Mouse (Mus musculus) liver, adult 2 months (tissue): ENCODE results near the gene Cdiptos. TPM values are rescaled to one million over a fixed set of nuclear protein-coding genes. Genes with fewer than 3 reads are reported as not detected.

Source experiments
- DNase-seq: peaks from one replicate; pipeline ENCODE4 v3.0.0-alpha.2; 2011; ENCODE audit warnings: low read depth, low spot score; ENCODE audit errors: extremely low read depth
- H3K27ac ChIP-seq: fragments of 200-500 bp; replicated peaks from 2 replicates; pipeline ENCODE4 v1.5.1; 2012; ENCODE audit warnings: low read depth, mild to moderate bottlenecking, control low read depth, inconsistent platforms, low read length; ENCODE audit not compliant: insufficient read depth
- H3K27me3 ChIP-seq: fragments of 200-500 bp; 2 replicates; pipeline ENCODE4 v1.6.1; 2012; ENCODE audit warnings: mild to moderate bottlenecking, moderate library complexity, low read length, inconsistent platforms; ENCODE audit not compliant: control insufficient read depth, insufficient read depth
- H3K36me3 ChIP-seq: fragments of 200-500 bp; 2 replicates; pipeline ENCODE4 v1.6.1; 2012; ENCODE audit warnings: low read length, inconsistent platforms; ENCODE audit not compliant: control insufficient read depth, insufficient read depth
- H3K4me1 ChIP-seq: fragments of 200-500 bp; 2 replicates; pipeline ENCODE4 v1.6.1; 2011; ENCODE audit warnings: low read length; ENCODE audit not compliant: control insufficient read depth, insufficient read depth
- H3K4me3 ChIP-seq: fragments of 200-500 bp; 2 replicates; pipeline ENCODE4 v1.5.1; 2011; ENCODE audit warnings: low read depth, mild to moderate bottlenecking, control low read depth, low read length, moderate library complexity; ENCODE audit not compliant: insufficient read depth
- H3K79me2 ChIP-seq: fragments of 200-500 bp; 2 replicates; pipeline ENCODE4 v1.6.1; 2012; ENCODE audit warnings: inconsistent platforms, mild to moderate bottlenecking, low read length, moderate library complexity; ENCODE audit not compliant: control insufficient read depth, insufficient read depth
- H3K9ac ChIP-seq: fragments of 200-500 bp; 2 replicates; pipeline ENCODE4 v1.6.1; 2012; ENCODE audit warnings: low read depth, mild to moderate bottlenecking, control low read depth, inconsistent platforms, low read length
- CTCF ChIP-seq: fragments of 200-500 bp; IDR thresholded peaks from 2 replicates; pipeline ENCODE4 v1.5.1; 2011; ENCODE audit warnings: low read depth, low read length, control low read depth
- POLR2A ChIP-seq: fragments of 200-500 bp; IDR thresholded peaks from 2 replicates; pipeline ENCODE4 v1.6.1; 2011; ENCODE audit warnings: low read length, control low read depth; ENCODE audit not compliant: insufficient read depth; ENCODE audit errors: extremely low read depth
- WGBS: fragments of 180-500 bp; shearing (Covaris S2); methylation state at CpG from one replicate; pipeline ENCODE4 v1.1.7; 2018; 5-methylcytosine and 5-hydroxymethylcytosine counted together
- polyA plus RNA-seq: library from polyadenylated mRNA; depleted of rRNA; stranded (reverse); fragments of >200 nt; gene quantifications from 2 replicates; pipeline ENCODE4 v1.2.3, GENCODE M21; 2012
- total RNA-seq: library from RNA; depleted of rRNA; stranded (reverse); fragments of >200 nt; gene quantifications from 2 replicates; pipeline ENCODE4 v1.2.3, GENCODE M21; 2014

Cdiptos gene
- total and polyA plus RNA-seq, 2 experiments, result 0.09 to 0.23 TPM

DNA sequence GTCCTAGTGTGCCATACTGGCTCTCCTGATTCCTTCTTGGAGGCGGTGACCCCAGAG lies 177 bp downstream of the Cdiptos start, which contains the start of gene Cdipt:
Gene Cdipt (plus strand): TSS at position 22 of the 57 bp plus-strand sequence.
- H3K4me1 ChIP-seq, result peaks cover 4% of the 10 kb centered on the region
- H3K36me3 ChIP-seq, result peaks cover 2% of the 10 kb centered on the region; the same call in 1 of the 2 replicates
- H3K27me3 ChIP-seq, result no peaks in the 10 kb centered on the region
- 4% methylated on average over 1 of the region's 1 CpGs for WGBS
- peaks cover 7% of the 10 kb centered on the region; the same call in 1 of the 2 replicates for H3K79me2 ChIP-seq
- no peak for DNase-seq
- peak within 1 kb of the TSS; percentile 86 for H3K4me3 ChIP-seq
- H3K27ac ChIP-seq, result peak within 1 kb of the TSS; percentile 92
- H3K9ac ChIP-seq, result peak within 1 kb of the TSS; percentile 93
- TF ChIP-seq CTCF (no peak), POLR2A (no peak)

DNA sequence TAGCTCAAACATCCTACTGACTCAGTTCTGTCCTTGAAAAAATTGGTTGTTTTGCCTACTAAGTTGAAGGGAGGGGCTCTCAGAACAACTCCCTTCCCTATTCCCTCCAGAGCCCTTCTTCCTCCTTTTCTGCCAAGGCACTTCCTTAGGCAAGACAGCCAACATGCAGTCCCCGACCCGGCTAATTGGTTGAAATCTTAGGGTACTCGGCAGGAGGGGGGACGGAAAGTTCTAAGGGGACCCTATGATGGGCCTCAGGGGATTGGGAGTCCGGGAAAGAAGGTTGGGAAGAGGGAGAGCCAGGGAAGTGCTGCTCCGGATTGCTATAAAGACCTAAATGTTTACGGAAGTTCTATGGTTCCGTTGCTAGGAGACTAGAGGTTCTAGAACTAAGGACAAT lies 405 bp downstream of the Cdiptos start:
- peaks cover 2% of the 10 kb centered on the region; the same call in 1 of the 2 replicates for H3K36me3 ChIP-seq
- H3K27ac ChIP-seq, result peak overlapping the region; percentile 41
- H3K27me3 ChIP-seq, result no peaks in the 10 kb centered on the region
- 14% methylated on average over 8 of the region's 8 CpGs for WGBS
- peak; percentile 12 for DNase-seq
- H3K4me1 ChIP-seq, result peaks cover 4% of the 10 kb centered on the region
- no peak for TF ChIP-seq POLR2A
- no peak for TF ChIP-seq CTCF
- H3K4me3 ChIP-seq, result peak overlapping the region; percentile 86; the same call in 1 of the 2 replicates
- peaks cover 7% of the 10 kb centered on the region; the same call in 1 of the 2 replicates for H3K79me2 ChIP-seq
- no peak overlapping the region; the same call in 1 of the 2 replicates for H3K9ac ChIP-seq

DNA sequence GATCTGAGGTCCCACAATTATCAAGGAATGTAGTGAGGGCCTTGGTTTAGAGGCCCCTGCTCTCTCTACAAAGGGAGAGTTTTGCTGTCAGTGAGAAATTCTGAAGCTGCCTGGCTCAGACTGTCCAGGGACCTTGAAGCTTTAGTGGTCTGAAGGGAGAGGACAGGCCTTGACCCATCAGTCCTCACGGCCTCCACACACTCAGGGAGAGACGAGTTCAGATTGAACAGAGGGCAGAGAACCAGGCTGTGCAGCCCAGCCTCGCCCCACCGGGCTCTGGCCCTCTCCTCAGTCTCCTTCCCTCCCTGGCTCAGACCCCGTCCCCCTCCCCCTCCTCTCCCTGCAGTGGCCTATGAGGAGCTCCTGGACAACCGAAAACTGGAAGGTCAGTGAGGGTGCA lies 8.5 kb downstream of the Cdiptos start:
- Histone ChIP-seq H3K27me3 (no peaks in the 10 kb centered on the region), H3K27ac (no peak overlapping the region), H3K4me3 (no peak overlapping the region), H3K79me2 (no peaks in the 10 kb centered on the region), H3K9ac (no peak overlapping the region), H3K36me3 (no peaks in the 10 kb centered on the region), H3K4me1 (no peaks in the 10 kb centered on the region)
- no peak for DNase-seq
- 87% methylated on average over 6 of the region's 6 CpGs for WGBS
- TF ChIP-seq POLR2A (no peak), CTCF (no peak)

DNA sequence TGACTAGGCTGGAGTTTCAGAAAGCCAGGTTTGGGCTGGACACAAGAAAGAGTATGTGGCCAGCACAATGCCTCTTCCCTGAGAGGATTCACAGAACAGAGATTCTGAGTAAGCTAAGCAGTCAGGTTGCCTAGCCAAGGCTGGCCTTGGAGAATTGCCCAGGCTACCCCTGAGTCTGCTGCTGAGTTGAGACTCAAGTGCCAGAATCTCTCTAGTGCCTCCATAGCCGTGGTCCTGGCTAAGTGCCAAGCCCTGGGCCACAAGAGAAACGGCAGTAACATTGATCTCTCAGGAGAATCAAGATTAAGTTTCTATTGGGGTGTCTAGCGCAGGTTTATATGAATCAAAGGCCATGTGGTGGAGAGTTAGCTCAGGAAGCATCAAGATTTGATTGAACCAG lies 10.3 kb downstream of the Cdiptos start:
- WGBS, result 41% methylated on average over 3 of the region's 3 CpGs
- no peak overlapping the region for H3K9ac ChIP-seq
- H3K27me3 ChIP-seq, result no peaks in the 10 kb centered on the region
- no peak overlapping the region for H3K27ac ChIP-seq
- DNase-seq, result no peak
- H3K79me2 ChIP-seq, result no peaks in the 10 kb centered on the region
- H3K4me3 ChIP-seq, result no peak overlapping the region
- TF ChIP-seq POLR2A, result no peak
- TF ChIP-seq CTCF, result no peak
- H3K4me1 ChIP-seq, result no peaks in the 10 kb centered on the region
- no peaks in the 10 kb centered on the region for H3K36me3 ChIP-seq

DNA sequence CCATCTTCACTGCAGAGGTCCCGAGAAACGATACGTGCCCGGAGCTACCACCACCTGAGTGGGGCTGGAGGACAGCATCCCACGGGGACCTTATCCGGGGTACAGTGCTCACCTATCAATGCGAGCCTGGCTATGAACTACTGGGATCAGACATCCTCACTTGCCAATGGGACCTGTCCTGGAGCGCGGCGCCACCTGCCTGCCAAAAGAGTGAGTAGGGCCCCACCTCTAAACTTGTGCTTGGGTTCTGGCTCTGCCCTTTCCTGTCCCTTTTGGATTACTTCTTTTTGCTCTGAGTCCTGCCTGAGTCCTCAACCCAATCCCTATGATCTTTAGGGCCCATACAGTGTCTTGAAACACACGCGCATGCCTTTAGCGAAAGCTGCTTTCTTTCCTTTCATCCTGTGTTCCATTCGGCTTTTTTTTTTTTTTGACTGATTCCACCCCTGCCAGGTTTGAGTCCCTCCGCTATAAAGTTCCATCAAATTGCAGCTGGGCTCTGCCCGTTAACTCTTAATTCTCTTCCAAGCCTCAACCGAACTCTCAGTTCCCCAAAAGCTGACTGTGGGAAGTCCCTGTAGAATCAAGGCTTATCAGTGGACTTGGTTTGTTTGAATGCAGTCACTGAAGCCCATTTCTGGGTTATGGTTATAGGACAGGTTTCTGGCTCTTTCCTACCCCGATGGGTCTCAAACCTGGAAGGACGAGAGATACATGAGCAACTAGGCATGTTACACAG lies 12.2 kb downstream of the Cdiptos start:
- 35% methylated on average over 19 of the region's 19 CpGs for WGBS
- peak; percentile 18 for DNase-seq
- no peak overlapping the region for H3K4me3 ChIP-seq
- no peaks in the 10 kb centered on the region for H3K27me3 ChIP-seq
- no peaks in the 10 kb centered on the region for H3K36me3 ChIP-seq
- TF ChIP-seq CTCF, result peak; percentile 80
- no peak for TF ChIP-seq POLR2A
- H3K9ac ChIP-seq, result no peak overlapping the region
- H3K79me2 ChIP-seq, result no peaks in the 10 kb centered on the region
- H3K27ac ChIP-seq, result no peak overlapping the region
- H3K4me1 ChIP-seq, result no peaks in the 10 kb centered on the region

DNA sequence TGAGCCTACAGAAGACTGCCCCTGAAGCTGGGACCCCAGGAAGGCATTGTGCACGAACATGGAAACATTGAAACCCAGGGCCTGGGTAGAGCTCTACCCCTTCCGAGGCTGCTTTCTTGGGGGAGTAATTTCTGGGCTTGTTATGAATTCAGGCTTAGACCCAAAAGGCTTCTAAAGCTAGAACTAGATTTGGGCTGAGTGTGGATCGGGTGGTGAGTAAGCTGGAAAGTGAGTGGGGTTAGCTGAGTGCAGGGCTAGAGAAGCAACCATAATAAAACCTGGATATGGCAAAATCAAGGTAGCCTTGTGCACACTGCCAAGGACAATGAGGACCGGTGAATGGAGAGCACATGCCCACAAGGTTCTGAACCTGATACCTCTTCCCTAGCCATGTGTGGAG lies 13.9 kb downstream of the Cdiptos start:
- Histone ChIP-seq H3K79me2 (no peaks in the 10 kb centered on the region), H3K4me1 (no peaks in the 10 kb centered on the region), H3K27ac (no peak overlapping the region), H3K4me3 (no peak overlapping the region), H3K9ac (no peak overlapping the region), H3K36me3 (no peaks in the 10 kb centered on the region), H3K27me3 (no peaks in the 10 kb centered on the region)
- WGBS, result 93% methylated on average over 4 of the region's 4 CpGs
- DNase-seq, result no peak
- no peak for TF ChIP-seq CTCF
- TF ChIP-seq POLR2A, result no peak
